In the genomic region with DNA sequence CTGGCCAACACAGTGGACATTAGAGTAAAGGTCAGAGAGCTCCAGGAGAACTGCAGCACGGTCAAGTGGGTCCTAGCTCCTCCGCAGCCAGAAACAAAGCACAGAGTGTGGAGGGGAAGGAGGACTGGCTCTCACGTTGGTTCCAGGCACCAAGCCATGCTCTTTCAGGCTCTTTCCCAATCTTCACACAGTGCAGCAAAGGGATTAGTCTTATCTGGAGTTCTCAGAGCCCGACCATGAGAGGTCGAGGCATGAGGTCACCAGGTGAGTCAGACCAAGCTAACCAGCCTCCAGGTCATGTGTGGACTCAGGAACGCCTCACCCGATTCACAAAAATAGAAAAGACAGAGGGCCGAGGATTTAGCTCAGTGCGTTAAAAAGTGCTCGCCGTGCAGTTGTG, we compare ENCODE assay signal across 12 mouse cellular contexts.
"Had no signal": no experiment of that assay in that cellular context is flagged by ENCODE, and none has a peak within 500 bp of the region (broad histone marks: within the 10 kb centered on the region; RNA-seq: fewer than 3 reads in every experiment).

No protein-coding gene starts in this region.

- ATAC-seq: inflammation-experienced regulatory T-cells, adult 6 months; midbrain, embryonic 16.5 days had no signal

- H3K9me3 ChIP-seq: kidney, embryonic 15.5 days; limb, embryonic 15.5 days; midbrain, embryonic 12.5 days; neural tube, embryonic 13.5 days had no signal

- H3K4me3 ChIP-seq: kidney, embryonic 15.5 days; left cerebral cortex, adult 2 months; limb, embryonic 15.5 days; midbrain, embryonic 12.5 days; neural tube, embryonic 13.5 days had no signal

- H3K9ac ChIP-seq: kidney, embryonic 15.5 days; limb, embryonic 15.5 days; lung, embryonic 14.5 days; midbrain, embryonic 12.5 days; neural tube, embryonic 13.5 days had no signal

- H3K27ac ChIP-seq: kidney, embryonic 15.5 days; left cerebral cortex, adult 2 months; limb, embryonic 15.5 days; midbrain, embryonic 12.5 days; neural tube, embryonic 13.5 days had no signal

- H3K4me2 ChIP-seq: kidney, embryonic 15.5 days; limb, embryonic 15.5 days; lung, embryonic 14.5 days; midbrain, embryonic 12.5 days; neural tube, embryonic 13.5 days had no signal

- DNase-seq: kidney, adult 18-20 months; kidney, postnatal 25 days; lung, embryonic 14.5 days; right cerebral cortex, postnatal 14 days; thymus, postnatal 4 days had no signal

- H3K4me1 ChIP-seq: kidney, embryonic 15.5 days; limb, embryonic 15.5 days; midbrain, embryonic 12.5 days had no signal

- H3K27me3 ChIP-seq: kidney, embryonic 15.5 days; limb, embryonic 15.5 days; midbrain, embryonic 12.5 days; neural tube, embryonic 13.5 days had no signal

- H3K36me3 ChIP-seq: neural tube, embryonic 13.5 days had no signal
